Mouse (Mus musculus) embryonic facial prominence, embryonic 11.5 days (tissue): Measurements from ENCODE around the gene Gm11627. TPM values are rescaled to one million over a fixed set of nuclear protein-coding genes. Genes with fewer than 3 reads are reported as not detected.

Experiments used
- ATAC-seq: fragments of 200-750 bp; cut with Nextera tagmentation; replicated peaks from 2 replicates; pipeline ENCODE4 v1.8.0; 2017; ENCODE audit warnings: low read depth; ENCODE audit not compliant: insufficient number of reproducible peaks, low FRiP score, low TSS enrichment
- DNase-seq: peaks from one replicate; pipeline ENCODE4 v3.0.0-alpha.2; 2015; ENCODE audit warnings: low spot score
- H3K27ac ChIP-seq: fragments of 300-500 bp; sonication (generic); replicated peaks from 2 replicates; pipeline ENCODE4 v1.5.1; 2014; ENCODE audit warnings: mild to moderate bottlenecking, low read depth, low read length, control low read depth
- H3K27me3 ChIP-seq: fragments of 300-500 bp; sonication (generic); 2 replicates; pipeline ENCODE4 v1.6.1; 2014; ENCODE audit warnings: mild to moderate bottlenecking, low read length, moderate library complexity, mixed read lengths; ENCODE audit not compliant: control insufficient read depth, insufficient read depth
- H3K36me3 ChIP-seq: fragments of 300-500 bp; sonication (generic); replicated peaks from 2 replicates; pipeline ENCODE4 v1.6.1; 2014; ENCODE audit warnings: low read depth, mild to moderate bottlenecking, low read length, moderate library complexity, mixed read lengths; ENCODE audit not compliant: control insufficient read depth, insufficient read depth
- H3K4me1 ChIP-seq: fragments of 300-500 bp; sonication (generic); 2 replicates; pipeline ENCODE4 v1.6.1; 2014; ENCODE audit warnings: low read length, mixed read lengths; ENCODE audit not compliant: control insufficient read depth, insufficient read depth
- H3K4me2 ChIP-seq: fragments of 300-500 bp; sonication (generic); 2 replicates; pipeline ENCODE4 v1.6.1; 2014; ENCODE audit warnings: low read depth, mild to moderate bottlenecking, control low read depth, low read length, moderate library complexity
- H3K4me3 ChIP-seq: fragments of 300-500 bp; sonication (generic); 2 replicates; pipeline ENCODE4 v1.5.1; 2014; ENCODE audit warnings: low read depth, low read length, control low read depth
- H3K9ac ChIP-seq: fragments of 300-500 bp; sonication (generic); replicated peaks from 2 replicates; pipeline ENCODE4 v1.6.1; 2014; ENCODE audit warnings: mild to moderate bottlenecking, control low read depth, low read length
- H3K9me3 ChIP-seq: fragments of 300-500 bp; sonication (generic); replicated peaks from 2 replicates; pipeline ENCODE4 v1.6.1; 2016; ENCODE audit warnings: mild to moderate bottlenecking, low read length, inconsistent platforms, mixed read lengths; ENCODE audit not compliant: control insufficient read depth
- WGBS: fragments of 180-500 bp; shearing (Covaris S2); extraction: QIAGEN DNeasy Blood & Tissue Kit; methylation state at CpG from one replicate; pipeline ENCODE4 v1.1.7; 2014; 5-methylcytosine and 5-hydroxymethylcytosine counted together
- polyA plus RNA-seq: library from polyadenylated mRNA; unstranded; fragments of >200 nt; fragmentation: Nextera tagmentation; extraction: Ambion mirVana; gene quantifications from 2 replicates; pipeline ENCODE4 v1.2.1, GENCODE M21; 2014

The Gm11627 gene
- 10.5 and 10.6 TPM in 2 replicates for polyA plus RNA-seq

- no peaks in the 10 kb centered on the region for H3K36me3 ChIP-seq
- H3K4me3 ChIP-seq, result peak within 1 kb of the TSS; percentile 30
- peak within 1 kb of the TSS; percentile 86 for H3K27ac ChIP-seq
- peak; percentile 75 for ATAC-seq
- H3K27me3 ChIP-seq, result no peaks in the 10 kb centered on the region
- 8% methylated on average over 23 of the region's 23 CpGs for WGBS
- DNase-seq, result peak; percentile 66
- no peaks in the 10 kb centered on the region for H3K9me3 ChIP-seq
- peak within 1 kb of the TSS; percentile 47 for H3K4me2 ChIP-seq
- peak within 1 kb of the TSS; percentile 66 for H3K9ac ChIP-seq
- peaks cover 9% of the 10 kb centered on the region for H3K4me1 ChIP-seq
Observed at GRCm38 (mm10) chr11:102579165-102580033, at the start of gene Gm11627. Gm11627 (minus strand) TSS chr11:102579461.

- H3K4me2 ChIP-seq, result no peak overlapping the region
- no peak overlapping the region for H3K27ac ChIP-seq
- no peaks in the 10 kb centered on the region for H3K27me3 ChIP-seq
- no peak overlapping the region for H3K9ac ChIP-seq
- ATAC-seq (no peak), DNase-seq (no peak)
- peaks cover 24% of the 10 kb centered on the region for H3K4me1 ChIP-seq
- H3K36me3 ChIP-seq, result no peaks in the 10 kb centered on the region
- H3K9me3 ChIP-seq, result no peaks in the 10 kb centered on the region
- WGBS, result 51% methylated on average over 9 of the region's 9 CpGs
- H3K4me3 ChIP-seq, result no peak overlapping the region
Observed at GRCm38 (mm10) chr11:102628529-102628928, 49.3 kb upstream of the Gm11627 start.

- 75% methylated on average over 9 of the region's 9 CpGs for WGBS
- peaks cover 23% of the 10 kb centered on the region for H3K4me1 ChIP-seq
Observed at GRCm38 (mm10) chr11:102627171-102627931, 48.1 kb upstream of the Gm11627 start.

DNA sequence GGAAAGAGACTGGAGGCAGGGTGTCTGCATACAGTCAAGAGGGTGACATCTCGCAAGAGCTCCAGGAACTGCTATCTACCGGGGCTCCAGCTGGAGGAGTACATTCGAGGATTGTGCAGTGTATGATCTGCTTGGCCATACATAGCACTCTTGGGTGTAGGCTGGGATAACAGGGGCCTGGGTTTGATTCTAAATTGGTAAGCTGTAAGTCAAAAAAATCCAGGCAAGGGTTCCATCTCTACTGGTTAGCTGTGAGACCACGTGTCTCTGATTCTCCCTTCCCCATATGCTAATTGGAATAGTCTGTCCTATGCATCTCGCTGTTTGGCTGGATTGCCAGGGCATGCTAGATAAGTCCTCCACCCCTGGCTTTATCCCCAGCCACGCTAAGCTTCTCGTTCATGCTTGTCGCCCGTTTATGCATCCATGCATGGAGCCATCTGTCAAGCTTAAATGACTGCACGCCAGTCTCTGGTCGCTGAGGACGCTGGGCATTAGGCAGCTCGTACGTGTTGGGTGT lies 45.7 kb upstream of the Gm11627 start:
- Histone ChIP-seq H3K9ac (peak overlapping the region; percentile 15; the same call in 1 of the 2 replicates), H3K4me2 (peak overlapping the region; percentile 26), H3K9me3 (no peaks in the 10 kb centered on the region), H3K36me3 (no peaks in the 10 kb centered on the region), H3K4me3 (no peak overlapping the region), H3K27ac (peak overlapping the region; percentile 88), H3K4me1 (peaks cover 12% of the 10 kb centered on the region), H3K27me3 (no peaks in the 10 kb centered on the region)
- DNase-seq (peak; percentile 75), ATAC-seq (peak; percentile 25; the same call in 1 of the 2 replicates)
- WGBS, result 17% methylated on average over 14 of the region's 14 CpGs

More at GRCm38 (mm10) chr11:102627171-102627931, 48.1 kb upstream of the Gm11627 start:
- Histone ChIP-seq H3K9ac (no peak overlapping the region), H3K27me3 (no peaks in the 10 kb centered on the region), H3K9me3 (no peaks in the 10 kb centered on the region), H3K27ac (no peak overlapping the region), H3K4me2 (no peak overlapping the region), H3K36me3 (no peaks in the 10 kb centered on the region), H3K4me3 (no peak overlapping the region)
- DNase-seq (no peak), ATAC-seq (no peak)

- H3K9ac ChIP-seq, result peak overlapping the region; percentile 28
- DNase-seq, result peak; percentile 98
- peaks cover 12% of the 10 kb centered on the region for H3K4me1 ChIP-seq
- H3K4me2 ChIP-seq, result peak overlapping the region; percentile 15; the same call in 1 of the 2 replicates
- WGBS, result 3% methylated on average over 17 of the region's 17 CpGs
- peak; percentile 94 for ATAC-seq
- 0 out of 2 replicates have a peak, but pooled peaks cover 3% of the 10 kb centered on the region for H3K9me3 ChIP-seq
- no peaks in the 10 kb centered on the region for H3K36me3 ChIP-seq
- H3K27ac ChIP-seq, result peak overlapping the region; percentile 88
- H3K4me3 ChIP-seq, result no peak overlapping the region
- H3K27me3 ChIP-seq, result no peaks in the 10 kb centered on the region
Observed at GRCm38 (mm10) chr11:102623876-102624789, 44.9 kb upstream of the Gm11627 start.

DNA sequence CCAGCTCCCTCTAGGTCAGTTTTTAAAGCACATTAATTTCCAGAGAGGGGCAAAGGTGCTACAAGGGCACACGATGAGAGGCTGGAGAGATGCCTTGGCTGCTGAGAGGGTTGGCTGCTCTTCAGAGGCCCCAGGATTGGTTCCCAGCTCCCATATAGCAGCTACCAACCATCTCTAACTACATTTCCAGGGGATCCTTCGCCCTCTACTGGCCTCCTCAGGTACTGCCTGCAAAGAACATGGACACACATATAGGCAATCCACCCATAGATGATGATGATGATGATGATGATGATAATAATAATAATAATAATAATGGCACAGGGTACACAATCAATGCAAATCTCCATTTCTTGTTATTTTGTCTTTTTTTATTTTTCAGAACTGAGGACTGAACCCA lies 40.2 kb upstream of the Gm11627 start:
- H3K9ac ChIP-seq, result no peak overlapping the region
- DNase-seq (no peak), ATAC-seq (no peak)
- no peaks in the 10 kb centered on the region for H3K36me3 ChIP-seq
- H3K4me1 ChIP-seq, result peaks cover 4% of the 10 kb centered on the region
- no peak overlapping the region for H3K4me3 ChIP-seq
- H3K27ac ChIP-seq, result no peak overlapping the region
- no peak overlapping the region for H3K4me2 ChIP-seq
- 67% methylated on average over 2 of the region's 2 CpGs for WGBS
- H3K27me3 ChIP-seq, result no peaks in the 10 kb centered on the region
- 0 out of 2 replicates have a peak, but pooled peaks cover 3% of the 10 kb centered on the region for H3K9me3 ChIP-seq

GRCm38 (mm10) chr11:102611317-102611705 lies 32.0 kb upstream of the Gm11627 start:
- H3K4me2 ChIP-seq, result no peak overlapping the region
- H3K27me3 ChIP-seq, result no peaks in the 10 kb centered on the region
- peaks cover 11% of the 10 kb centered on the region for H3K4me1 ChIP-seq
- DNase-seq, result no peak
- WGBS, result 3% methylated on average over 6 of the region's 6 CpGs
- H3K9me3 ChIP-seq, result no peaks in the 10 kb centered on the region
- peak overlapping the region; percentile 37 for H3K9ac ChIP-seq
- H3K36me3 ChIP-seq, result no peaks in the 10 kb centered on the region
- peak overlapping the region; percentile 68 for H3K27ac ChIP-seq
- no peak overlapping the region for H3K4me3 ChIP-seq
- 0 out of 2 replicates have a peak, but pooled peaks have one; percentile 11 for ATAC-seq
